Mouse (Mus musculus): Measurements from ENCODE around the gene Orc1.

The Orc1 gene

GRCm38 (mm10) chr4:108635101-108635500, 55.9 kb downstream of the Orc1 start:
- DNase-seq (ENCODE audit: low spot score): no peak

DNA sequence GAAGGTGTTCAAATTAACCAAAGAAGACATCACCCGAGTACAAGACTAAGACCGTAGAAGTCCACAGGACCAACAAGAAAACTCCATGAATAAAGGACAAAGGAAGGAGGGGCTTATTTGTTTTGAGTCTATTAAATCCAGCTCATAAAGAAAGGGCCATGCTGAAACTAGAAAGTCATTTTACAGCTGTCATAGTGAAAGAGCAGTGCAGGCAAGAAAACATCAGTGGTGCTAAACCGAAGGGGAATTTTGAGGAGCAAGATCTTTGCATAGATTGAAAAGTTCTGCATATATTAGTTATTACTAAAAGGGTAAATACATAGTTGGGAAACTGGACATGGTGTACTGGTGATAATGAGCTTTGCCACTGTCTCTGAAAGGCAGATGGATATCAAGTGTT, 58.5 kb downstream of the Orc1 start:
- no peak for DNase-seq (ENCODE audit: low spot score)

DNA sequence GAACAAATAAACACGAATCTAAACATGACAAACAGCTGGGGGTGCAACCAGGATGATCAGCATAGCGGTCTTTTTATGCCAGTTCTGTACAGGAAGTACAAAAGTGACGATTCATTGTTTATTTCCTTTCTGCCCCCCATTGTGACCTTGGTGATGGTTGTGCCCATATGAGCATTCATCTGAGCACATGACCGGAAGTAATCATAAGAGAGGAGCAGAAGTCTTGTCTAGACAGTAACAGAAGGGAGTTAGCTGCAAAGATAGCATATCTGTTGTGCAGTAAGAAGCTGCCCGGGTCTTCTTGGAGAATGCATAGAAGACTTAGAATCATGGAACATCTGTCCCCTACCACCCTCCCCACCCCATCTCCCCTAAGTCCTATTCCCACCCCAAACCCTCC, 59.5 kb downstream of the Orc1 start:
- no peak for DNase-seq (ENCODE audit: low spot score)

GRCm38 (mm10) chr4:108664407-108664806, 85.2 kb downstream of the Orc1 start:
- peak; percentile 66 for DNase-seq (ENCODE audit: low spot score)

All from adipocyte (in vitro differentiated cells).